Comparison of ENCODE assay signal across 8 mouse cellular contexts in genomic region chr15:80977620-80978334, GRCm38 (mm10). TPM values are rescaled to one million over a fixed set of nuclear protein-coding genes. Genes with fewer than 3 reads are reported as not detected.
DNase-seq lines count a peak whose midpoint lies in the region; ATAC-seq and TF ChIP-seq lines count a peak whose summit lies in the region.

Gene Sgsm3, plus strand, starts transcription at chr15:80977765.

- peaks cover 10% of the 10 kb centered on the region; the same call in 1 of the 2 replicates for H3K4me1 ChIP-seq in cortical plate, adult 2 months (ENCODE audit: control insufficient read depth, insufficient read depth, low read length)

- TF ChIP-seq CTCF in cortical plate, adult 2 months (IDR thresholded peaks at IDR 0.05; ENCODE audit: extremely low read depth, insufficient read depth, low read length) = no peak

- peak within 1 kb of the TSS; percentile 87 for H3K4me3 ChIP-seq in cortical plate, adult 2 months (ENCODE audit: insufficient read depth, low read length)

- TF ChIP-seq POLR2A in cortical plate, adult 2 months (IDR thresholded peaks at IDR 0.05; ENCODE audit: extremely low read depth, insufficient read depth, low read length) = peak; percentile 83

- H3K27ac ChIP-seq in cortical plate, adult 2 months (ENCODE audit: insufficient read depth, low read length) = peak within 1 kb of the TSS; percentile 78

- DNase-seq in gastrocnemius, postnatal 10 days = peak; percentile 86
- peak; percentile 87 for DNase-seq in induced T-regulatory cell, adult 2 months (ENCODE audit: low read depth)
- DNase-seq in left cerebral cortex, adult 9 months (ENCODE audit: low spot score in 2 of 2) = peak; percentile 63 to 83
- peak; percentile 80 for DNase-seq in right cerebral cortex, postnatal 14 days
- peak; percentile 79 to 87 for DNase-seq in urinary bladder, postnatal 36 days (ENCODE audit: low spot score in 2 of 2)

- ATAC-seq in activated CD4-positive, CD25-positive, alpha-beta regulatory T cell, adult 4 months = peak; percentile 84
- ATAC-seq in megakaryocyte progenitor cell, adult 5-6 weeks (replicated peaks; ENCODE audit: poor library complexity) = peak; percentile 84

RNA-seq across cellular contexts. Expression of gene Sgsm3, which starts in this region (rescaled TPM):
- 1 to 10 TPM; 1.5 to 6.3 TPM for polyA plus RNA-seq in activated CD4-positive, CD25-positive, alpha-beta regulatory T cell, adult 4 months (2017; shearing (Covaris generic))
- 89.4 and 97.4 TPM in 2 replicates for polyA plus RNA-seq in cortical plate, adult 2 months (2012; rRNA removed)
- 10 to 100 TPM; 10.6 to 13.6 TPM for total RNA-seq in gastrocnemius, postnatal 10 days (2021)
- total RNA-seq in megakaryocyte progenitor cell, adult 5-6 weeks (2015) = 7.2 and 7.5 TPM in 2 replicates
- 21.7 and 26.0 TPM in 2 replicates for total RNA-seq in megakaryocyte progenitor cell, adult 5-6 weeks (2017)

Comparison
In these comparisons a context has a peak if more than half of its experiments do, and no peak if none do; other contexts are left out.
1. Peak in every context shown above with its lines: DNase-seq, ATAC-seq, H3K4me3 ChIP-seq and H3K27ac ChIP-seq.
2. RNA of gene Sgsm3 (polyA plus RNA-seq): 89.4 to 97.4 TPM in cortical plate, adult 2 months; 1.5 to 6.3 TPM in activated CD4-positive, CD25-positive, alpha-beta regulatory T cell, adult 4 months; every median in the first group is over 10 times any median in the second.